Mouse (Mus musculus) bone marrow, adult 2 months (tissue): ENCODE results near the gene Glrp1.

Experiments used
- CTCF ChIP-seq: fragments of 200-500 bp; IDR thresholded peaks from 2 replicates; pipeline ENCODE4 v1.5.1; 2011; ENCODE audit warnings: low read length, control low read depth; ENCODE audit not compliant: control insufficient read depth, insufficient read depth
- POLR2A ChIP-seq: fragments of 200-500 bp; IDR thresholded peaks from 2 replicates; pipeline ENCODE4 v1.6.1; 2011; ENCODE audit warnings: low read depth, mild to moderate bottlenecking, control low read depth, low read length, borderline replicate concordance; ENCODE audit not compliant: control insufficient read depth

- TF ChIP-seq POLR2A: no peak
- TF ChIP-seq CTCF: no peak
Observed at GRCm38 (mm10) chr1:88497407-88497806, 12.5 kb downstream of the Glrp1 start.
